Mouse (Mus musculus) spleen, adult 2 months (tissue): Measurements from ENCODE around the gene Herpud1.

ENCODE experiments used
- CTCF ChIP-seq: fragments of 200-500 bp; IDR thresholded peaks from 2 replicates; pipeline ENCODE4 v1.5.1; 2011; ENCODE audit warnings: mild to moderate bottlenecking, inconsistent platforms; ENCODE audit not compliant: insufficient read depth, insufficient read length, insufficient replicate concordance; ENCODE audit errors: extremely low read depth
- POLR2A ChIP-seq: fragments of 200-500 bp; IDR thresholded peaks from 2 replicates; pipeline ENCODE4 v1.6.1; 2011; ENCODE audit warnings: low read depth, low read length, inconsistent platforms

DNA sequence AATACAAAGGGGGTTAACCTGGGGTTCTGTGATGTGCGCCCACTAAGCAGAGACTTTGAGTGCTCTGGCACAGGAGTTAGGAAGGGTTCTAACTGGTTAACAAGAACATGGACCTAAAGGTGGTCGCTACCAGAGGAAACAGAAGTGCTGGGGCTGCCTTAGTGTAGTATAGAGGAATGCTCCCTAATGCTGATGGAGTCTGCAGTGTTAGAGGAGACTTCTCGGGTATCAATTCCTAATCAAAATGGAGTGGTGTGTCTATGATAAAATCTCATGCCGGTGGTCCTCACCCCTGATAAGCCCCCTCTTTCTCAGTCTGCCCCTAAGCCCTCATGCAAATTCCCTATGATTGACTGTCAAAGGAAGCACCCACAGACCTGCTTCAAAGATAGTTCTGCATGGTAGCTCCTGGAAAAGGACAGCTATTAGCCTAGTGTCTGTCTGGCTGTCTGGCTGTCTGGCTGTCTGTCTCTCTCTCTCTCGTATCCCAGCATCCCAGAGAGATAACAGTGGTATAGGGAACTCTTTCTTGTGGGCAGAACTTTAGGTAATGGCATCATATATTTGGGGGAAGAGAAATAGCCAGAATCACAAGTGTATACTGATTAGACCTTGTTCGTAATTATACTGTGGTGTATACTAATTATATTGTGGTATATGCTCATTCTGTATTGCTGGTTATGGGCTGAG, 9.8 kb downstream of the Herpud1 start:
- TF ChIP-seq CTCF (no peak), POLR2A (no peak)
